Mouse (Mus musculus) kidney, embryonic 15.5 days (tissue): Measurements from ENCODE around the gene Spata2. TPM values are rescaled to one million over a fixed set of nuclear protein-coding genes. Genes with fewer than 3 reads are reported as not detected.

Experiments
- ATAC-seq: fragments of 200-750 bp; cut with Nextera tagmentation; replicated peaks from 2 replicates; pipeline ENCODE4 v1.8.0; 2017; ENCODE audit warnings: moderate TSS enrichment; ENCODE audit not compliant: low FRiP score
- H3K27ac ChIP-seq: fragments of 300-500 bp; sonication (generic); 2 replicates; pipeline ENCODE4 v1.5.1; 2015; ENCODE audit warnings: mild to moderate bottlenecking, inconsistent platforms
- H3K27me3 ChIP-seq: fragments of 300-500 bp; sonication (generic); 2 replicates; pipeline ENCODE4 v1.6.1; 2015; ENCODE audit warnings: inconsistent platforms
- H3K36me3 ChIP-seq: fragments of 300-500 bp; sonication (generic); 2 replicates; pipeline ENCODE4 v1.6.1; 2015; ENCODE audit warnings: inconsistent platforms
- H3K4me1 ChIP-seq: fragments of 300-500 bp; sonication (generic); 2 replicates; pipeline ENCODE4 v1.6.1; 2015; ENCODE audit warnings: inconsistent platforms
- H3K4me2 ChIP-seq: fragments of 300-500 bp; sonication (generic); 2 replicates; pipeline ENCODE4 v1.6.1; 2015; ENCODE audit warnings: moderate library complexity, mild to moderate bottlenecking, inconsistent platforms
- H3K4me3 ChIP-seq: fragments of 300-500 bp; sonication (generic); replicated peaks from 2 replicates; pipeline ENCODE4 v1.5.1; 2015; ENCODE audit warnings: mild to moderate bottlenecking, inconsistent platforms
- H3K9ac ChIP-seq: fragments of 300-500 bp; sonication (generic); 2 replicates; pipeline ENCODE4 v1.6.1; 2015; ENCODE audit warnings: mild to moderate bottlenecking, inconsistent platforms
- H3K9me3 ChIP-seq: fragments of 300-500 bp; sonication (generic); replicated peaks from 2 replicates; pipeline ENCODE4 v1.6.1; 2016; ENCODE audit warnings: inconsistent platforms
- WGBS: fragments of 180-500 bp; shearing (Covaris S2); methylation state at CpG from one replicate; pipeline ENCODE4 v1.1.7; 2015; ENCODE audit warnings: mixed read lengths; 5-methylcytosine and 5-hydroxymethylcytosine counted together
- polyA plus RNA-seq: library from polyadenylated mRNA; unstranded; fragments of >200 nt; fragmentation: Nextera tagmentation; extraction: Ambion mirVana; gene quantifications from 2 replicates; pipeline ENCODE4 v1.2.1, GENCODE M21; 2015

The Spata2 gene
- polyA plus RNA-seq, 1 experiment from 2014 or later = 17.8 TPM

- Histone ChIP-seq H3K9ac (no peak overlapping the region), H3K27ac (no peak overlapping the region), H3K4me1 (peaks cover 26% of the 10 kb centered on the region), H3K36me3 (peaks cover 41% of the 10 kb centered on the region), H3K4me2 (no peak overlapping the region), H3K4me3 (no peak overlapping the region), H3K27me3 (no peaks in the 10 kb centered on the region), H3K9me3 (no peaks in the 10 kb centered on the region)
- 75% methylated on average over 6 of the region's 6 CpGs for WGBS
- ATAC-seq = no peak
Observed at GRCm38 (mm10) chr2:167487551-167487950, 5.1 kb downstream of the Spata2 start.

GRCm38 (mm10) chr2:167486573-167486972 lies 6.1 kb downstream of the Spata2 start:
- H3K27ac ChIP-seq = no peak overlapping the region
- H3K4me3 ChIP-seq = no peak overlapping the region
- H3K4me1 ChIP-seq = peaks cover 21% of the 10 kb centered on the region
- peaks cover 46% of the 10 kb centered on the region for H3K36me3 ChIP-seq
- H3K4me2 ChIP-seq = no peak overlapping the region
- H3K27me3 ChIP-seq = no peaks in the 10 kb centered on the region
- 91% methylated on average over 4 of the region's 4 CpGs for WGBS
- H3K9me3 ChIP-seq = no peaks in the 10 kb centered on the region
- no peak for ATAC-seq
- H3K9ac ChIP-seq = no peak overlapping the region

- Histone ChIP-seq H3K9me3 (no peaks in the 10 kb centered on the region), H3K27ac (no peak overlapping the region), H3K4me2 (no peak overlapping the region), H3K27me3 (no peaks in the 10 kb centered on the region), H3K36me3 (peaks cover 48% of the 10 kb centered on the region), H3K4me1 (peaks cover 13% of the 10 kb centered on the region), H3K4me3 (no peak overlapping the region), H3K9ac (no peak overlapping the region)
- WGBS = 82% methylated on average over 7 of the region's 7 CpGs
- ATAC-seq = no peak
Observed at GRCm38 (mm10) chr2:167485501-167486377, 6.9 kb downstream of the Spata2 start.

- H3K4me3 ChIP-seq = no peak overlapping the region
- H3K27me3 ChIP-seq = no peaks in the 10 kb centered on the region
- no peaks in the 10 kb centered on the region for H3K9me3 ChIP-seq
- peaks cover 55% of the 10 kb centered on the region for H3K36me3 ChIP-seq
- 92% methylated on average over 11 of the region's 11 CpGs for WGBS
- no peak overlapping the region for H3K9ac ChIP-seq
- peaks cover 8% of the 10 kb centered on the region; the same call in 1 of the 2 replicates for H3K4me1 ChIP-seq
- ATAC-seq = no peak
- no peak overlapping the region for H3K4me2 ChIP-seq
- H3K27ac ChIP-seq = no peak overlapping the region
Observed at GRCm38 (mm10) chr2:167484932-167485331, 7.8 kb downstream of the Spata2 start.

- whole genome bisulfite sequencing = 93% methylated on average over 24 of the region's 24 CpGs
- H3K36me3 ChIP-seq = peaks cover 54% of the 10 kb centered on the region
- H3K4me2 ChIP-seq = no peak overlapping the region
- ATAC-seq = no peak
- H3K4me1 ChIP-seq = peaks cover 8% of the 10 kb centered on the region; the same call in 1 of the 2 replicates
- no peak overlapping the region for H3K4me3 ChIP-seq
- H3K9ac ChIP-seq = no peak overlapping the region
- H3K27ac ChIP-seq = no peak overlapping the region
- H3K27me3 ChIP-seq = no peaks in the 10 kb centered on the region
- H3K9me3 ChIP-seq = no peaks in the 10 kb centered on the region
Observed at GRCm38 (mm10) chr2:167483827-167484410, 8.8 kb downstream of the Spata2 start.

- H3K36me3 ChIP-seq = peaks cover 48% of the 10 kb centered on the region
- peaks cover 3% of the 10 kb centered on the region; the same call in 1 of the 2 replicates for H3K4me1 ChIP-seq
- 91% methylated on average over 27 of the region's 27 CpGs for WGBS
- no peak overlapping the region for H3K9ac ChIP-seq
- no peak overlapping the region for H3K4me3 ChIP-seq
- H3K27ac ChIP-seq = no peak overlapping the region
- ATAC-seq = no peak
- H3K4me2 ChIP-seq = no peak overlapping the region
- no peaks in the 10 kb centered on the region for H3K9me3 ChIP-seq
- H3K27me3 ChIP-seq = no peaks in the 10 kb centered on the region
Observed at GRCm38 (mm10) chr2:167483081-167483826, 9.4 kb downstream of the Spata2 start.

- 94% methylated on average over 4 of the region's 4 CpGs for WGBS
- no peak overlapping the region for H3K27ac ChIP-seq
- no peak overlapping the region for H3K4me2 ChIP-seq
- no peak overlapping the region for H3K4me3 ChIP-seq
- peaks cover 47% of the 10 kb centered on the region for H3K36me3 ChIP-seq
- H3K9ac ChIP-seq = no peak overlapping the region
- H3K4me1 ChIP-seq = peaks cover 3% of the 10 kb centered on the region; the same call in 1 of the 2 replicates
- no peak for ATAC-seq
- H3K27me3 ChIP-seq = no peaks in the 10 kb centered on the region
- no peaks in the 10 kb centered on the region for H3K9me3 ChIP-seq
Observed at GRCm38 (mm10) chr2:167482681-167483080, 10.0 kb downstream of the Spata2 start.

GRCm38 (mm10) chr2:167479501-167479900 lies 13.2 kb downstream of the Spata2 start:
- no peak overlapping the region for H3K4me3 ChIP-seq
- peaks cover 44% of the 10 kb centered on the region for H3K36me3 ChIP-seq
- no peak for ATAC-seq
- H3K27me3 ChIP-seq = no peaks in the 10 kb centered on the region
- no peaks in the 10 kb centered on the region for H3K9me3 ChIP-seq
- no peak overlapping the region for H3K27ac ChIP-seq
- peaks cover 20% of the 10 kb centered on the region for H3K4me1 ChIP-seq
- 96% methylated on average over 1 of the region's 1 CpGs for WGBS
- H3K4me2 ChIP-seq = no peak overlapping the region
- H3K9ac ChIP-seq = no peak overlapping the region

- H3K27ac ChIP-seq = no peak overlapping the region
Observed at GRCm38 (mm10) chr2:167478128-167478527, 14.6 kb downstream of the Spata2 start.

GRCm38 (mm10) chr2:167476762-167477161 lies 15.9 kb downstream of the Spata2 start:
- Histone ChIP-seq H3K9ac (no peak overlapping the region), H3K9me3 (no peaks in the 10 kb centered on the region), H3K4me2 (peak overlapping the region; percentile 20; the same call in 1 of the 2 replicates), H3K4me3 (no peak overlapping the region), H3K27me3 (no peaks in the 10 kb centered on the region), H3K4me1 (peaks cover 20% of the 10 kb centered on the region), H3K27ac (peak overlapping the region; percentile 79), H3K36me3 (peaks cover 45% of the 10 kb centered on the region)
- 53% methylated on average over 4 of the region's 4 CpGs for WGBS
- ATAC-seq = peak; percentile 47

More at GRCm38 (mm10) chr2:167478128-167478527, 14.6 kb downstream of the Spata2 start:
- H3K36me3 ChIP-seq = peaks cover 44% of the 10 kb centered on the region
- H3K4me3 ChIP-seq = no peak overlapping the region
- no peak for ATAC-seq
- H3K27me3 ChIP-seq = no peaks in the 10 kb centered on the region
- 37% methylated on average over 2 of the region's 2 CpGs for WGBS
- H3K9ac ChIP-seq = no peak overlapping the region
- peaks cover 20% of the 10 kb centered on the region for H3K4me1 ChIP-seq
- no peak overlapping the region for H3K4me2 ChIP-seq
- no peaks in the 10 kb centered on the region for H3K9me3 ChIP-seq

GRCm38 (mm10) chr2:167476200-167476688 lies 16.4 kb downstream of the Spata2 start:
- Histone ChIP-seq H3K36me3 (peaks cover 50% of the 10 kb centered on the region), H3K4me1 (peaks cover 20% of the 10 kb centered on the region), H3K4me2 (peak overlapping the region; percentile 20; the same call in 1 of the 2 replicates), H3K4me3 (no peak overlapping the region), H3K27me3 (no peaks in the 10 kb centered on the region), H3K9ac (no peak overlapping the region), H3K9me3 (no peaks in the 10 kb centered on the region), H3K27ac (peak overlapping the region; percentile 79)
- 12% methylated on average over 7 of the region's 7 CpGs for WGBS
- ATAC-seq = peak; percentile 79
